Mouse (Mus musculus) adrenal gland, adult (tissue): ENCODE measurements around the gene Nrarp.

Source experiments
- DNase-seq, 2 experiments: peaks; one replicate each; pipeline ENCODE4 v3.0.0; 2022 to 2023; ENCODE audit warnings: low spot score in 1 of 2; ENCODE audit not compliant: inconsistent age in 2 of 2

Nrarp gene

GRCm38 (mm10) chr2:25173821-25174220 lies 6.7 kb upstream of the Nrarp start:
- DNase-seq = no peak

- DNase-seq = no peak
These were observed 5.5 kb upstream of the Nrarp start for GRCm38 (mm10) chr2:25174866-25175689.

- no peak for DNase-seq
These were observed 4.9 kb upstream of the Nrarp start for GRCm38 (mm10) chr2:25175690-25176078.

GRCm38 (mm10) chr2:25176573-25176972 lies 4.0 kb upstream of the Nrarp start:
- peak in 1 of 2 experiments; percentile 59 for DNase-seq

- DNase-seq = no peak
These were observed 3.5 kb upstream of the Nrarp start for GRCm38 (mm10) chr2:25177076-25177475.

- DNase-seq = peak in 1 of 2 experiments; percentile 65
These were observed 2.9 kb upstream of the Nrarp start for GRCm38 (mm10) chr2:25177685-25178084.

GRCm38 (mm10) chr2:25178285-25178972 lies 2.1 kb upstream of the Nrarp start:
- DNase-seq = no peak

GRCm38 (mm10) chr2:25179566-25180217 lies 866 bp upstream of the Nrarp start:
- no peak for DNase-seq

- peak in 1 of 2 experiments; percentile 69 for DNase-seq
These were observed 674 bp downstream of the Nrarp start for GRCm38 (mm10) chr2:25180973-25181890.

- peak in 1 of 2 experiments; percentile 54 for DNase-seq
These were observed 1.4 kb downstream of the Nrarp start for GRCm38 (mm10) chr2:25181891-25182397.

GRCm38 (mm10) chr2:25182664-25183063 lies 2.1 kb downstream of the Nrarp start:
- no peak for DNase-seq

GRCm38 (mm10) chr2:25183336-25183735 lies 2.8 kb downstream of the Nrarp start:
- DNase-seq = no peak

GRCm38 (mm10) chr2:25184496-25184895 lies 3.9 kb downstream of the Nrarp start:
- no peak for DNase-seq

GRCm38 (mm10) chr2:25185625-25186574 lies 5.3 kb downstream of the Nrarp start:
- DNase-seq = peak; percentile 50 to 76

GRCm38 (mm10) chr2:25186575-25186930 lies 6.0 kb downstream of the Nrarp start:
- DNase-seq = no peak

- no peak for DNase-seq
These were observed 7.3 kb downstream of the Nrarp start for GRCm38 (mm10) chr2:25187841-25188240.

GRCm38 (mm10) chr2:25193330-25193770 lies 12.8 kb downstream of the Nrarp start:
- peak; percentile 84 to 93 for DNase-seq

- DNase-seq = no peak
These were observed 13.4 kb downstream of the Nrarp start for GRCm38 (mm10) chr2:25194006-25194405.

- DNase-seq = peak in 1 of 2 experiments; percentile 68
These were observed 14.1 kb downstream of the Nrarp start for GRCm38 (mm10) chr2:25194486-25195171.
